Mouse (Mus musculus) G1E (cell line): ENCODE data around the gene Epha2.

Source experiments
- CTCF ChIP-seq: IDR thresholded peaks from 2 replicates; pipeline ENCODE4 v1.5.1; 2012; ENCODE audit warnings: low read depth, low read length, inconsistent platforms, mixed read lengths
- GATA1 ChIP-seq: IDR thresholded peaks from 2 replicates; pipeline ENCODE4 v1.6.1; 2012; ENCODE audit warnings: borderline replicate concordance, low read length, inconsistent platforms, mixed read lengths
- POLR2AphosphoS5 ChIP-seq: IDR thresholded peaks from 2 replicates; pipeline ENCODE4 v1.6.1; 2012; ENCODE audit warnings: low read depth, low read length, inconsistent platforms; ENCODE audit not compliant: insufficient replicate concordance

DNA sequence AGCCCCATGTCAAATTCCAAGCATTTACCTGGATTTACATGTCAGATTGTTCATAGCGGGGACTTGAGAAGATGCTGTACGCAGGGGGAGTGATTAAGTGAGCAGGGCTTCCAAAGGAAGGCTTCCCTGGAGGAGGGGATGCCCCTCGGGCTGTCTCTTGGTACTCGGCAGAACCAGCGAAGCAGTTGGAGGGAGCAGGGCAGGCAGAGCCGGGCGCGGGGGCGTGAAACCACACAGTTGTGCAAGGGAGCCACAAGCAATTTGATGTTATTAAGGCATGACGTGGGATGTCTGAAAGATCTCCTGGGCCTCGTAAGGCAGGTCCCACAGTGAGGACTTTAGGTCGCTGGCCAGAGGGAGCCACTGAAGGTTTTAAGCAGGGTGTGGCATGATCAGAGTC lies 28.9 kb downstream of the Epha2 start:
- TF ChIP-seq GATA1 (no peak), CTCF (no peak), POLR2AphosphoS5 (no peak)
